Mouse (Mus musculus) testis, adult 2 months (tissue): ENCODE results near the gene Trp63.

Source experiments
- CTCF ChIP-seq: fragments of 200-500 bp; IDR thresholded peaks from 2 replicates; pipeline ENCODE4 v1.5.1; 2012; ENCODE audit warnings: low read depth, mild to moderate bottlenecking, inconsistent platforms, low read length, moderate library complexity; ENCODE audit not compliant: control insufficient read depth, insufficient read depth, insufficient replicate concordance
- POLR2A ChIP-seq: fragments of 200-500 bp; IDR thresholded peaks from 2 replicates; pipeline ENCODE4 v1.6.1; 2012; ENCODE audit warnings: low read depth, mild to moderate bottlenecking, inconsistent platforms, low read length, moderate library complexity; ENCODE audit not compliant: control insufficient read depth

- TF ChIP-seq POLR2A (no peak), CTCF (no peak)
Observed at GRCm38 (mm10) chr16:25774611-25775010, 91.0 kb downstream of the Trp63 start.
